Mouse (Mus musculus): Measurements from ENCODE around the gene Pde10a. TPM values are rescaled to one million over a fixed set of nuclear protein-coding genes. Genes with fewer than 3 reads are reported as not detected.

Gene Pde10a
- total and polyA plus RNA-seq, 2 experiments from 2014 or later, result 8.2 to 38.5 TPM

- no peak overlapping the region for H3K4me3 ChIP-seq (ENCODE audit: low read length)
- no peaks in the 10 kb centered on the region for H3K27me3 ChIP-seq (ENCODE audit: insufficient read depth, low read length)
- no peak overlapping the region for H3K9ac ChIP-seq (replicated peaks; ENCODE audit: low read length)
- peaks cover 6% of the 10 kb centered on the region; the same call in 1 of the 2 replicates for H3K4me1 ChIP-seq (ENCODE audit: insufficient read depth, low read length)
- H3K4me2 ChIP-seq (ENCODE audit: low read depth, low read length), result no peak overlapping the region
- ATAC-seq, result no peak
- H3K9me3 ChIP-seq (ENCODE audit: low read length), result no peaks in the 10 kb centered on the region
- H3K36me3 ChIP-seq (ENCODE audit: insufficient read depth, low read length), result no peaks in the 10 kb centered on the region
- WGBS, result 88% methylated on average over 3 of the region's 3 CpGs
- DNase-seq (ENCODE audit: low spot score), result no peak
- no peak for TF ChIP-seq CTCF (IDR thresholded peaks at IDR 0.05; ENCODE audit: low read depth)
- H3K27ac ChIP-seq, result no peak overlapping the region
These were observed 290.2 kb downstream of the Pde10a start for GRCm38 (mm10) chr17:8815376-8815775.

GRCm38 (mm10) chr17:8815864-8816263 lies 290.7 kb downstream of the Pde10a start:
- Histone ChIP-seq H3K4me1 (ENCODE audit: insufficient read depth, low read length) (peaks cover 6% of the 10 kb centered on the region; the same call in 1 of the 2 replicates), H3K27ac (no peak overlapping the region), H3K9ac (replicated peaks; ENCODE audit: low read length) (no peak overlapping the region), H3K4me2 (ENCODE audit: low read depth, low read length) (no peak overlapping the region), H3K27me3 (ENCODE audit: insufficient read depth, low read length) (no peaks in the 10 kb centered on the region), H3K4me3 (ENCODE audit: low read length) (no peak overlapping the region), H3K9me3 (ENCODE audit: low read length) (no peaks in the 10 kb centered on the region), H3K36me3 (ENCODE audit: insufficient read depth, low read length) (no peaks in the 10 kb centered on the region)
- no peak for DNase-seq (ENCODE audit: low spot score)
- TF ChIP-seq CTCF (IDR thresholded peaks at IDR 0.05; ENCODE audit: low read depth), result no peak
- ATAC-seq, result no peak
- 73% methylated on average over 5 of the region's 5 CpGs for WGBS

- WGBS, result 88% methylated on average over 13 of the region's 13 CpGs
- TF ChIP-seq CTCF (IDR thresholded peaks at IDR 0.05; ENCODE audit: low read depth), result no peak
- no peak for DNase-seq (ENCODE audit: low spot score)
- Histone ChIP-seq H3K4me1 (ENCODE audit: insufficient read depth, low read length) (no peaks in the 10 kb centered on the region), H3K9ac (replicated peaks; ENCODE audit: low read length) (no peak overlapping the region), H3K4me3 (ENCODE audit: low read length) (no peak overlapping the region), H3K36me3 (ENCODE audit: insufficient read depth, low read length) (no peaks in the 10 kb centered on the region), H3K4me2 (ENCODE audit: low read depth, low read length) (no peak overlapping the region), H3K9me3 (ENCODE audit: low read length) (no peaks in the 10 kb centered on the region), H3K27ac (no peak overlapping the region), H3K27me3 (ENCODE audit: insufficient read depth, low read length) (no peaks in the 10 kb centered on the region)
- no peak for ATAC-seq
These were observed 293.5 kb downstream of the Pde10a start for GRCm38 (mm10) chr17:8818675-8819074.

GRCm38 (mm10) chr17:8823548-8823947 lies 298.4 kb downstream of the Pde10a start:
- no peaks in the 10 kb centered on the region for H3K9me3 ChIP-seq (ENCODE audit: low read length)
- 80% methylated on average over 7 of the region's 7 CpGs for WGBS
- H3K4me2 ChIP-seq (ENCODE audit: low read depth, low read length), result no peak overlapping the region
- peaks cover 5% of the 10 kb centered on the region; the same call in 1 of the 2 replicates for H3K4me1 ChIP-seq (ENCODE audit: insufficient read depth, low read length)
- H3K9ac ChIP-seq (replicated peaks; ENCODE audit: low read length), result no peak overlapping the region
- no peak overlapping the region for H3K27ac ChIP-seq
- no peak overlapping the region for H3K4me3 ChIP-seq (ENCODE audit: low read length)
- TF ChIP-seq CTCF (IDR thresholded peaks at IDR 0.05; ENCODE audit: low read depth), result no peak
- no peaks in the 10 kb centered on the region for H3K27me3 ChIP-seq (ENCODE audit: insufficient read depth, low read length)
- ATAC-seq (no peak), DNase-seq (ENCODE audit: low spot score) (no peak)
- H3K36me3 ChIP-seq (ENCODE audit: insufficient read depth, low read length), result no peaks in the 10 kb centered on the region

- Histone ChIP-seq H3K4me1 (ENCODE audit: insufficient read depth, low read length) (peaks cover 5% of the 10 kb centered on the region; the same call in 1 of the 2 replicates), H3K4me2 (ENCODE audit: low read depth, low read length) (no peak overlapping the region), H3K9ac (replicated peaks; ENCODE audit: low read length) (no peak overlapping the region), H3K9me3 (ENCODE audit: low read length) (no peaks in the 10 kb centered on the region), H3K27ac (0 out of 2 replicates have a peak overlapping the region, but pooled peaks have one; percentile 36), H3K4me3 (ENCODE audit: low read length) (no peak overlapping the region), H3K36me3 (ENCODE audit: insufficient read depth, low read length) (no peaks in the 10 kb centered on the region), H3K27me3 (ENCODE audit: insufficient read depth, low read length) (no peaks in the 10 kb centered on the region)
- WGBS, result 30% methylated on average over 9 of the region's 9 CpGs
- no peak for TF ChIP-seq CTCF (IDR thresholded peaks at IDR 0.05; ENCODE audit: low read depth)
- peak; percentile 75 for ATAC-seq
- peak; percentile 49 for DNase-seq (ENCODE audit: low spot score)
These were observed 302.0 kb downstream of the Pde10a start for GRCm38 (mm10) chr17:8827204-8827603.

- no peak for TF ChIP-seq CTCF (IDR thresholded peaks at IDR 0.05; ENCODE audit: low read depth)
- DNase-seq (ENCODE audit: low spot score), result peak; percentile 49
- ATAC-seq, result no peak
These were observed 305.8 kb downstream of the Pde10a start for GRCm38 (mm10) chr17:8831001-8831400.

GRCm38 (mm10) chr17:8836292-8836691 lies 311.1 kb downstream of the Pde10a start:
- ATAC-seq, result no peak
- WGBS, result 92% methylated on average over 5 of the region's 5 CpGs

More at GRCm38 (mm10) chr17:8831001-8831400, 305.8 kb downstream of the Pde10a start:
- Histone ChIP-seq H3K9me3 (ENCODE audit: low read length) (no peaks in the 10 kb centered on the region), H3K36me3 (ENCODE audit: insufficient read depth, low read length) (no peaks in the 10 kb centered on the region), H3K4me3 (ENCODE audit: low read length) (no peak overlapping the region), H3K4me1 (ENCODE audit: insufficient read depth, low read length) (peaks cover 5% of the 10 kb centered on the region; the same call in 1 of the 2 replicates), H3K4me2 (ENCODE audit: low read depth, low read length) (no peak overlapping the region), H3K27ac (no peak overlapping the region), H3K27me3 (ENCODE audit: insufficient read depth, low read length) (no peaks in the 10 kb centered on the region), H3K9ac (replicated peaks; ENCODE audit: low read length) (no peak overlapping the region)
- WGBS, result 45% methylated on average over 5 of the region's 5 CpGs

More at GRCm38 (mm10) chr17:8836292-8836691, 311.1 kb downstream of the Pde10a start:
- H3K4me1 ChIP-seq (ENCODE audit: insufficient read depth, low read length), result peaks cover 5% of the 10 kb centered on the region; the same call in 1 of the 2 replicates
- no peak overlapping the region for H3K9ac ChIP-seq (replicated peaks; ENCODE audit: low read length)
- H3K4me2 ChIP-seq (ENCODE audit: low read depth, low read length), result no peak overlapping the region
- no peak overlapping the region for H3K27ac ChIP-seq
- H3K9me3 ChIP-seq (ENCODE audit: low read length), result no peaks in the 10 kb centered on the region
- no peaks in the 10 kb centered on the region for H3K27me3 ChIP-seq (ENCODE audit: insufficient read depth, low read length)
- DNase-seq (ENCODE audit: low spot score), result no peak
- H3K4me3 ChIP-seq (ENCODE audit: low read length), result no peak overlapping the region
- TF ChIP-seq CTCF (IDR thresholded peaks at IDR 0.05; ENCODE audit: low read depth), result no peak
- H3K36me3 ChIP-seq (ENCODE audit: insufficient read depth, low read length), result no peaks in the 10 kb centered on the region

All from hindbrain, postnatal 0 days (tissue).